Mouse (Mus musculus) olfactory bulb, adult 2 months (tissue): ENCODE data around the gene Tceal8. TPM values are rescaled to one million over a fixed set of nuclear protein-coding genes. Genes with fewer than 3 reads are reported as not detected.
"Not testable (repeated sequence)": the region's sequence is repeated elsewhere in the genome, so short reads cannot be mapped to it uniquely, and the experiment has no call there.

ENCODE experiments used
- H3K27ac ChIP-seq: fragments of 200-500 bp; 2 replicates; pipeline ENCODE4 v1.5.1; 2012; ENCODE audit warnings: low read depth, low read length; ENCODE audit not compliant: insufficient read depth
- H3K4me1 ChIP-seq: fragments of 200-500 bp; 2 replicates; pipeline ENCODE4 v1.6.1; 2012; ENCODE audit warnings: low read length; ENCODE audit not compliant: control insufficient read depth, insufficient read depth
- H3K4me3 ChIP-seq: fragments of 200-500 bp; 2 replicates; pipeline ENCODE4 v1.5.1; 2012; ENCODE audit warnings: mild to moderate bottlenecking, low read depth, low read length, moderate library complexity; ENCODE audit not compliant: insufficient read depth
- CTCF ChIP-seq: fragments of 200-500 bp; IDR thresholded peaks from 2 replicates; pipeline ENCODE4 v1.5.1; 2012; ENCODE audit warnings: low read depth, mild to moderate bottlenecking, low read length, moderate library complexity; ENCODE audit not compliant: insufficient read depth
- POLR2A ChIP-seq: fragments of 200-500 bp; IDR thresholded peaks from 2 replicates; pipeline ENCODE4 v1.6.1; 2012; ENCODE audit warnings: mild to moderate bottlenecking, low read depth, low read length, moderate library complexity; ENCODE audit not compliant: insufficient read depth
- WGBS: fragments of 180-500 bp; shearing (Covaris S2); methylation state at CpG from one replicate; pipeline ENCODE4 v1.1.7; 2018; 5-methylcytosine and 5-hydroxymethylcytosine counted together
- polyA plus RNA-seq: library from polyadenylated mRNA; stranded (reverse); fragments of >200 nt; gene quantifications from 2 replicates; pipeline ENCODE4 v1.2.4, GENCODE M21; 2012; ENCODE audit warnings: low replicate concordance; ENCODE audit not compliant: missing spikeins, insufficient read depth, insufficient read length

Gene Tceal8
- polyA plus RNA-seq, 1 experiment = not detected

- Histone ChIP-seq H3K4me1 (no peaks in the 10 kb centered on the region), H3K27ac (no peak overlapping the region), H3K4me3 (no peak overlapping the region)
- 78% methylated on average over 5 of the region's 5 CpGs for WGBS
- TF ChIP-seq CTCF = no peak
- TF ChIP-seq POLR2A = no peak
Observed at GRCm38 (mm10) chrX:136141385-136141784, 30.8 kb downstream of the Tceal8 start.

- 47% methylated on average over 5 of the region's 5 CpGs for WGBS
- H3K4me1 ChIP-seq, H3K27ac ChIP-seq: not testable (repeated sequence)
- peak overlapping the region; percentile 51 for H3K4me3 ChIP-seq
Observed at GRCm38 (mm10) chrX:136139640-136140004, 32.5 kb downstream of the Tceal8 start.

GRCm38 (mm10) chrX:136138827-136139639 lies 33.1 kb downstream of the Tceal8 start, which contains the start of gene Bex4:
Gene Bex4, plus strand, starts transcription at chrX:136138996.
- H3K4me3 ChIP-seq = peak within 1 kb of the TSS; percentile 51
- H3K4me1 ChIP-seq, H3K27ac ChIP-seq: not testable (repeated sequence)
- 25% methylated on average over 22 of the region's 64 CpGs for WGBS

- H3K4me3 ChIP-seq = no peak overlapping the region
- TF ChIP-seq POLR2A (no peak), CTCF (no peak)
- H3K4me1 ChIP-seq = no peaks in the 10 kb centered on the region
- 85% methylated on average over 4 of the region's 4 CpGs for WGBS
- H3K27ac ChIP-seq = no peak overlapping the region
Observed at GRCm38 (mm10) chrX:136135559-136135958, 36.6 kb downstream of the Tceal8 start.

- Histone ChIP-seq H3K4me1 (no peaks in the 10 kb centered on the region), H3K4me3 (no peak overlapping the region), H3K27ac (no peak overlapping the region)
- whole genome bisulfite sequencing = 9% methylated on average over 5 of the region's 5 CpGs
- TF ChIP-seq POLR2A = no peak
- no peak for TF ChIP-seq CTCF
Observed at GRCm38 (mm10) chrX:136127744-136128064, 44.4 kb downstream of the Tceal8 start.

- no peak for TF ChIP-seq POLR2A
- Histone ChIP-seq H3K4me3 (no peak overlapping the region), H3K27ac (no peak overlapping the region), H3K4me1 (no peaks in the 10 kb centered on the region)
- 68% methylated on average over 8 of the region's 8 CpGs for whole genome bisulfite sequencing
Observed at GRCm38 (mm10) chrX:136127038-136127743, 45.0 kb downstream of the Tceal8 start.

Other genes starting within 250 kb of the Tceal8 start
- not detected in 2 replicates for gene Arxes2, start 178.5 kb downstream of the Tceal8 start, polyA plus RNA-seq
- not detected in 2 replicates for gene Arxes1, start 139.0 kb downstream of the Tceal8 start, polyA plus RNA-seq
- not detected in 2 replicates for gene Bex2, start 104.1 kb downstream of the Tceal8 start, polyA plus RNA-seq
- not detected in 2 replicates for gene Nxf3, start 87.1 kb downstream of the Tceal8 start, polyA plus RNA-seq
- gene Bex4, start 33.3 kb downstream of the Tceal8 start, polyA plus RNA-seq = not detected in 2 replicates
- not detected in 2 replicates for gene Tceal5, start 31.5 kb upstream of the Tceal8 start, polyA plus RNA-seq
- not detected in 2 replicates for gene Tceal7, start 42.4 kb upstream of the Tceal8 start, polyA plus RNA-seq
- 721 TPM in 1 of 2 replicates, not detected in the other for gene Bex1, start 43.2 kb upstream of the Tceal8 start, polyA plus RNA-seq
- gene Tceal9, start 72.7 kb upstream of the Tceal8 start, polyA plus RNA-seq = not detected in 2 replicates
- gene Bex3, start 97.9 kb upstream of the Tceal8 start, polyA plus RNA-seq = not detected in 2 replicates